8 mouse cellular contexts compared by ENCODE assay signal in the genomic region with DNA sequence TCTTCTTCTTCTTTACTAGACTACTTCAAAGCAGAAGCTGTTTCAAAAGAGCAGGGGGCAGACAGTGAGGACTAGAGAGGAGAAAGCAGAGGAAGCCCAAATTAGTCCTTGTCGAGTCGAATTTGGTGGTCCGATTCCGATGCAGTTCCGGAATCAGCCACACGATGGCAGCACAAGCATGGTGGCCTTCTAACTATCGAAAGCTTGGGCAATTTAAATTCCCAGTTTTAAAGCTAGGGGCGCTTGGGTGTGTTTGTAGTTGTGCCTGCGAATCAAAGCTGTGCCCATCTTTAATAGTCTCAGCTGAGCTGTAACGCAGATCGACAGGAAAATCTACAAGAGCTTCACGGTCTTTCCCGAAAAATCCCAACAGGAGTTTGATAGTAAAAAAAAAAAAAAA.
DNase-seq lines count a peak whose midpoint lies in the region; ATAC-seq and TF ChIP-seq lines count a peak whose summit lies in the region.

No protein-coding gene starts in this region.

- H3K4me1 ChIP-seq in liver, embryonic 12.5 days, result no peaks in the 10 kb centered on the region
- peaks cover 6% of the 10 kb centered on the region for H3K4me1 ChIP-seq in limb, embryonic 10.5 days
- H3K4me1 ChIP-seq in midbrain, postnatal 0 days (ENCODE audit: insufficient read depth, low read length), result no peaks in the 10 kb centered on the region

- H3K4me2 ChIP-seq in liver, embryonic 12.5 days, result no peak overlapping the region
- H3K4me2 ChIP-seq in midbrain, postnatal 0 days (ENCODE audit: low read depth, low read length, poor library complexity, severe bottlenecking), result peak overlapping the region; percentile 60

- no peaks in the 10 kb centered on the region for H3K9me3 ChIP-seq in liver, embryonic 12.5 days (replicated peaks)
- H3K9me3 ChIP-seq in limb, embryonic 10.5 days (replicated peaks), result no peaks in the 10 kb centered on the region
- H3K9me3 ChIP-seq in midbrain, postnatal 0 days (ENCODE audit: low read length), result no peaks in the 10 kb centered on the region

- 9% methylated on average over 13 of the region's 13 CpGs for WGBS in liver, embryonic 12.5 days (ENCODE audit: insufficient replicate concordance)
- 9% methylated on average over 13 of the region's 13 CpGs for WGBS in limb, embryonic 10.5 days
- WGBS in midbrain, postnatal 0 days, result 3% methylated on average over 13 of the region's 13 CpGs

- H3K36me3 ChIP-seq in liver, embryonic 12.5 days, result no peaks in the 10 kb centered on the region
- no peaks in the 10 kb centered on the region for H3K36me3 ChIP-seq in limb, embryonic 10.5 days
- H3K36me3 ChIP-seq in midbrain, postnatal 0 days (ENCODE audit: insufficient read depth, low read length), result no peaks in the 10 kb centered on the region

- peak; percentile 99 for TF ChIP-seq CTCF in midbrain, postnatal 0 days (IDR thresholded peaks at IDR 0.05)

- no peak overlapping the region; the same call in 1 of the 2 replicates for H3K4me3 ChIP-seq in liver, embryonic 12.5 days
- H3K4me3 ChIP-seq in limb, embryonic 10.5 days, result peak overlapping the region; percentile 42
- peak overlapping the region; percentile 34 for H3K4me3 ChIP-seq in midbrain, postnatal 0 days (ENCODE audit: low read depth, low read length)

- DNase-seq in liver, result peak; percentile 75
- peak; percentile 91 for DNase-seq in embryo, embryonic 9.5 days (ENCODE audit: extremely low spot score)
- peak; percentile 82 to 97 for DNase-seq in heart, adult 18-20 months
- DNase-seq in kidney, adult 18-20 months, result peak; percentile 92
- peak; percentile 92 for DNase-seq in limb, embryonic 10.5 days (ENCODE audit: low spot score)
- DNase-seq in midbrain, postnatal 0 days (ENCODE audit: low spot score), result peak; percentile 95
- peak; percentile 79 to 88 for DNase-seq in spleen, postnatal 10 days (ENCODE audit: low spot score in 2 of 2)

- H3K27me3 ChIP-seq in liver, embryonic 12.5 days (replicated peaks), result no peaks in the 10 kb centered on the region
- H3K27me3 ChIP-seq in limb, embryonic 10.5 days (ENCODE audit: low read depth, poor library complexity, severe bottlenecking), result no peaks in the 10 kb centered on the region
- H3K27me3 ChIP-seq in midbrain, postnatal 0 days (ENCODE audit: insufficient read depth, low read length), result no peaks in the 10 kb centered on the region

- ATAC-seq in liver, embryonic 12.5 days, result no peak
- peak; percentile 76; the same call in 1 of the 2 replicates for ATAC-seq in midbrain, postnatal 0 days (ENCODE audit: low FRiP score)

- no peak overlapping the region for H3K27ac ChIP-seq in liver, embryonic 12.5 days
- no peak overlapping the region for H3K27ac ChIP-seq in limb, embryonic 10.5 days
- no peak overlapping the region for H3K27ac ChIP-seq in midbrain, postnatal 0 days (ENCODE audit: low read depth, low read length)

- H3K9ac ChIP-seq in liver, embryonic 12.5 days, result no peak overlapping the region
- H3K9ac ChIP-seq in midbrain, postnatal 0 days (replicated peaks; ENCODE audit: low read length, poor library complexity, severe bottlenecking), result no peak overlapping the region
